Mouse (Mus musculus) stomach, postnatal 0 days (tissue): ENCODE results near the gene Pou3f3. TPM values are rescaled to one million over a fixed set of nuclear protein-coding genes. Genes with fewer than 3 reads are reported as not detected.

Experiments
- ATAC-seq: fragments of 200-750 bp; cut with Nextera tagmentation; 2 replicates; pipeline ENCODE4 v1.8.0; 2017; ENCODE audit not compliant: low FRiP score, low TSS enrichment
- DNase-seq: peaks from one replicate; pipeline ENCODE4 v3.0.0-alpha.2; 2016; ENCODE audit warnings: low spot score
- H3K27ac ChIP-seq: fragments of 300-500 bp; sonication (generic); replicated peaks from 2 replicates; pipeline ENCODE4 v1.5.1; 2014; ENCODE audit warnings: mild to moderate bottlenecking, control low read depth
- H3K27me3 ChIP-seq: fragments of 300-500 bp; sonication (generic); 2 replicates; pipeline ENCODE4 v1.6.1; 2014; ENCODE audit warnings: low read length; ENCODE audit not compliant: control insufficient read depth, insufficient read depth
- H3K36me3 ChIP-seq: fragments of 300-500 bp; sonication (generic); 2 replicates; pipeline ENCODE4 v1.6.1; 2014; ENCODE audit warnings: low read length, mixed read lengths; ENCODE audit not compliant: control insufficient read depth, insufficient read depth
- H3K4me1 ChIP-seq: fragments of 300-500 bp; sonication (generic); replicated peaks from 2 replicates; pipeline ENCODE4 v1.6.1; 2014; ENCODE audit warnings: antibody characterized with exemption; ENCODE audit not compliant: control insufficient read depth, insufficient read depth
- H3K4me2 ChIP-seq: fragments of 300-500 bp; sonication (generic); replicated peaks from 2 replicates; pipeline ENCODE4 v1.6.1; 2014; ENCODE audit warnings: low read depth, mild to moderate bottlenecking, control low read depth, moderate library complexity
- H3K4me3 ChIP-seq: fragments of 300-500 bp; sonication (generic); 2 replicates; pipeline ENCODE4 v1.5.1; 2014; ENCODE audit warnings: low read depth, low read length, control low read depth
- H3K9ac ChIP-seq: fragments of 300-500 bp; sonication (generic); 2 replicates; pipeline ENCODE4 v1.6.1; 2014; ENCODE audit warnings: mild to moderate bottlenecking, low read length, control low read depth, mixed read lengths
- H3K9me3 ChIP-seq: fragments of 300-500 bp; sonication (generic); 2 replicates; pipeline ENCODE4 v1.6.1; 2016; ENCODE audit warnings: low read length; ENCODE audit not compliant: control insufficient read depth
- CTCF ChIP-seq: IDR thresholded peaks from 2 replicates; pipeline ENCODE4 v1.5.1; 2016; ENCODE audit warnings: antibody characterized with exemption, low read depth, mild to moderate bottlenecking, moderate library complexity
- EP300 ChIP-seq: optimal IDR thresholded peaks from 2 replicates; pipeline ENCODE3; 2016; ENCODE audit warnings: antibody characterized with exemption
- WGBS: fragments of 180-500 bp; shearing (Covaris S2); extraction: QIAGEN DNeasy Blood & Tissue Kit; methylation state at CpG from one replicate; pipeline ENCODE4 v1.1.7; 2014; 5-methylcytosine and 5-hydroxymethylcytosine counted together
- polyA plus RNA-seq: library from polyadenylated mRNA; unstranded; fragments of >200 nt; fragmentation: Nextera tagmentation; extraction: Ambion mirVana; gene quantifications from 2 replicates; pipeline ENCODE4 v1.2.1, GENCODE M21; 2015

Gene Pou3f3
- polyA plus RNA-seq, 1 experiment from 2014 or later: not detected

DNA sequence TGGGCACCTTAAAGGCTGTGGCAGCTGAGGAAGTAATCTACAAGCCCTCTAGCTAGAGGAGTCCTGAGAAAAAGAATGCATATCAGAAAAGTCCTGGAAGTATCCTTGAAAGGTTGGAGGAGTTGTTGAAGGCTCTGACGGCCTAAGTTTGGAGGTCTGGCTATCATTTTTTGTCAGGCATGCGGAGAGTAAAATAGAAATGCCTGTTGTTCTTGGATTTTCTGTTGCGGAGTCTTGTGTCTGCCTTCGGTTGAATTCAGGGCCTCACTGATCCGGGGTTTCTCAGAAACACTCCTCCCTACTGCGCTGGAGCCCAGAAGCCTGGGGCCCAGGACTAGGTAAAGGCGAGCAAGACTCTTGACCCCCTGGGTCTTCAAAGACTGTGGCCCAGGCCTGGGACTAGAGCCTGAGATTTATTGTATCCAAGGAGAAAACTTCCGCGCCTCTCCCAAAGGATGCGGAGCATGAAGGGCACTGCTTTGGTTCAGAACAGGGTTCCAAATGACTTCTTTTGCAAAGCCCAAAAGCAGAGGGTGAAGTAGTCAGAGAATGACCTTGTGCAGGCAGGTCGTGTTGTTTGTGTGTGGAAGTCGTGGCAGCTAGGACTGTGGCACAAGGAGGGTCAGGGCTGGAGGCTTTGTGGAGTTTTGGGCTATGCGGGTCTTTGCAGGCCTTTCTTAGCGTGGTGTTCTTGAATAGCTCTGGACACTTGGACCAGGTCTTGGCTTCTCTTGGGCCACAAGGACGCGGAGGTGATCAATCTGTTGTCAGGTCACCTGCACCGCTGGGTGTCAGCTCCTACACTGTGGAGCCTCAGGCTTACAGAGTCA is 9.6 kb downstream of the Pou3f3 start:
- H3K9ac ChIP-seq: no peak overlapping the region
- no peak overlapping the region for H3K27ac ChIP-seq
- H3K9me3 ChIP-seq: no peaks in the 10 kb centered on the region
- no peaks in the 10 kb centered on the region for H3K36me3 ChIP-seq
- peaks cover 34% of the 10 kb centered on the region for H3K27me3 ChIP-seq
- no peak overlapping the region for H3K4me2 ChIP-seq
- WGBS: 12% methylated on average over 17 of the region's 17 CpGs
- no peak overlapping the region for H3K4me3 ChIP-seq
- H3K4me1 ChIP-seq: no peaks in the 10 kb centered on the region
- DNase-seq: no peak
- TF ChIP-seq CTCF (no peak), EP300 (no peak)
- no peak for ATAC-seq

DNA sequence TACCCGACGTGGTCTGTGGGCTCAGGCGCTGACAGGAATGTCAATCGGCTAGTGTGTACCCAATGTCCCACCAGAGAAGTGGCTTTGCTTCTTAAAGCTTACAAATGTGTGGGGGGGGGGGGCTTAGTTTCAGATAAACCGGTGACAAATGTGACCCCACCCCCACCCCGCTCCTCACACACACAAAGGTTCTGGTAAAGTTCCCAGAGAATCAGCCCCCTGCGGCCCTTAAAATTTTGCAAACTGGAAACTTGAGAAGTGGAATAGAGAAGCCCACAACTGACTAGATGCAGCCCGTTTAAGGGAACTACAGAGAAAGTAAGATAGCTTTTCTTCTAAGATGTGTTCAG is 10.2 kb downstream of the Pou3f3 start:
- DNase-seq (no peak), ATAC-seq (no peak)
- TF ChIP-seq CTCF (no peak), EP300 (no peak)

DNA sequence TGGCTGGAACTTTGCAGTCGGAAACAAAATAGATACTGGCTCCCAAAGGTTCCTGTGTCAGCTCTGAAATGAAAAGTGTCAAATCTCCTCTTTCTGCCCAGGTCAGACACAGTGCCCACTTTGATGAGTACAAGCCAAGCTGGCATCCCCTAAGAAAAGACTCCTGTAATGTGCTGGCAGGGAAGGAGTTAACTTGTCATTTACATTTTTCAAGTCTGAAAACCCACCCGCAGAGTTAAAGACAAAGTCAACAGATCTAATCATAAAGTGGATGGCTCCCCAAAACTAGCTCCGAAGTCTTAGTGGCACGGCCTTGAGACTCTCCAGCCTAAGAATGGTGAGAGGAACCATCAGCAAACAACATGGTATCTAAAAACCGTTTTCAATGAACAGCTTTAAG is 11.6 kb downstream of the Pou3f3 start:
- Histone ChIP-seq H3K27me3 (peaks cover 32% of the 10 kb centered on the region), H3K4me1 (no peaks in the 10 kb centered on the region), H3K4me2 (no peak overlapping the region), H3K4me3 (no peak overlapping the region), H3K27ac (no peak overlapping the region), H3K36me3 (no peaks in the 10 kb centered on the region), H3K9me3 (no peaks in the 10 kb centered on the region), H3K9ac (no peak overlapping the region)
- WGBS: 3% methylated on average over 5 of the region's 5 CpGs
- TF ChIP-seq EP300: no peak
- no peak for TF ChIP-seq CTCF
- no peak for ATAC-seq
- no peak for DNase-seq

More for the DNA sequence above, 10.2 kb downstream of the Pou3f3 start:
- no peaks in the 10 kb centered on the region for H3K9me3 ChIP-seq
- H3K4me2 ChIP-seq: no peak overlapping the region
- H3K36me3 ChIP-seq: no peaks in the 10 kb centered on the region
- H3K27me3 ChIP-seq: peaks cover 34% of the 10 kb centered on the region
- no peak overlapping the region for H3K9ac ChIP-seq
- no peak overlapping the region for H3K27ac ChIP-seq
- no peaks in the 10 kb centered on the region for H3K4me1 ChIP-seq
- WGBS: 9% methylated on average over 8 of the region's 8 CpGs
- H3K4me3 ChIP-seq: no peak overlapping the region

DNA sequence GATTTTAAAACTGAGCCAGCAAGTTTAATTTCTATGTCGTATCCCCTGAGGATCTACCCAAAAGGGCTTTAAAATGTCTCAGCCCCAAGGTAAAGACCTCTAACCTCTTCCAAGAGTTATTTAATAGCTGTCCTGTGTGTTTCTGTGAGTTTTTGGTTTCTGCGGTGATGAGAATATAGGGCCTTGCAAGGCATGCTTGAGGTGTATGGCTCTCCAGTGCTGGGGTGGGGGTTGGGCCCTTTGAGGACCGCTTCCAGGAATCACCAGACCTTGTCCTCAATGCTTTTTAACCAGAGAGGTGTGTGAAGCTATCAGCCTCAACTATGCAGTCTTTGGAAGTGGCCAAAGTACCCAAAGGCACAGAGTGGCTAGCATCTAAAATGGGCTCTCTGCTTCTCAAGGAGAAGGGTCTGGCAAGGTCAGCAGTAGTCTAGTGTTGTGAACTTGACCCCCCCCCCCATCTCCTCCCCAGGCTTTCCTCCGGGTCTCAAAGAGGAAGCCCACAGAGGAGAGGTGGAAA is 12.1 kb downstream of the Pou3f3 start:
- ATAC-seq: no peak
- Histone ChIP-seq H3K4me2 (no peak overlapping the region), H3K4me3 (no peak overlapping the region), H3K27ac (no peak overlapping the region), H3K9me3 (no peaks in the 10 kb centered on the region), H3K27me3 (peaks cover 32% of the 10 kb centered on the region), H3K4me1 (no peaks in the 10 kb centered on the region), H3K36me3 (no peaks in the 10 kb centered on the region), H3K9ac (no peak overlapping the region)
- TF ChIP-seq EP300 (no peak), CTCF (no peak)
- no peak for DNase-seq
- 10% methylated on average over 4 of the region's 4 CpGs for WGBS

DNA sequence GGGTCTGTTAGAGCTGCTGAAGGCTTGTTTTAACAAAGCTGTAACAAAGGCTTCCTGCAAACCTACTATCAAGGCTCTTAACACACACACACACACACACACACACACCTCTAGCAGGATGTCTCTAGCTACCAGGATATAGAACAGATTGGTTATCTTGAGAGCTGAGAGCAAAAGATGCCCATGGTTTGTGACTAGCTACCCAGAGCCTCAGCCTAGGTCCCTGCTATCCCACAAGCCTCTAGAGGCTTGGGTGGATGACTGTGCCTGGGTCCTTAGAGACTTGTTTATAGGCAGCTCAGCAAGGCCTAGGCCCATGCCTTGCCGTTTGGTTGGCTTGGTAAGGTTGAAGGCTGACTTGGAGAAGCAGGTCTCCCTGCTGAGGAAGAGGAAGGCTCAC is 13.5 kb downstream of the Pou3f3 start:
- ATAC-seq (no peak), DNase-seq (no peak)
- TF ChIP-seq EP300: no peak
- no peak for TF ChIP-seq CTCF
- Histone ChIP-seq H3K4me3 (no peak overlapping the region), H3K27ac (no peak overlapping the region), H3K4me1 (peaks cover 5% of the 10 kb centered on the region), H3K9ac (no peak overlapping the region), H3K36me3 (no peaks in the 10 kb centered on the region), H3K4me2 (no peak overlapping the region), H3K27me3 (peaks cover 27% of the 10 kb centered on the region), H3K9me3 (no peaks in the 10 kb centered on the region)
- WGBS: 25% methylated on average over 1 of the region's 1 CpGs

DNA sequence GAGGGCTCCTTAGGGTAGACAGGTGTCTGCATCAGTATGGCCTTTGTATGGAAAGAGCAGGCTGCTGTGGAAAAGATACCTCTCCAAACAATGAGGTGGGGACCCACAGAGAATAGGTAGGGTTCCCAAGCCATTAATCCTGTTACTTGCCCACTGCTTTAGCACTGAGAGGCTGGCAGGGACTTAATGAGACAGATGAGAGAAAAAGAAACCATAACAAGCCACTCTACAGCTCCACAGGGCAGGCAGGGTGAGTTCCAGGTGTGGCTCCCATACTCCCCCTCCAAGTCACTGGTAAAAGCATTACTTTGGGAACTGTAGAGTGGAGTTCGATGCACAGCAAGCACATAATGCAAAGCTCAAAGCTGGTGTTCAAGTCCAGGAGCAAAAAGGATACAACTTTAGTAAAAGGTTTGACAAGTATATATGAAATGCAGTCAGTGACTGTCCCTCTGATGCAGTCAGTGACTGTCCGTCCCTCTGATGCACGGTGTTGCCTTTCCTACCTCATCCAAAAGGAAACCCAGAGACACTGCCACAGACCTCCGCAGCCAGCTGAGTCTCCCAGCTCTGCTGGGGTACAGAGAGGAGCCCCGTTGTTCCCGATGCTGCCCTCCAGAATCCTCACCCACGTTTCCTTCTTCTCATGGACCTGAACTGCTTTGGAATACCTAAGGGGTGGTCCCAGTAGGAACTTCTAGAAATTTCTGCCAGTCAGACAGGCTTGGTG is 14.0 kb downstream of the Pou3f3 start:
- H3K4me2 ChIP-seq: no peak overlapping the region
- TF ChIP-seq CTCF (no peak), EP300 (no peak)
- DNase-seq (no peak), ATAC-seq (no peak)
- no peaks in the 10 kb centered on the region for H3K9me3 ChIP-seq
- H3K4me3 ChIP-seq: no peak overlapping the region
- no peak overlapping the region for H3K9ac ChIP-seq
- peaks cover 26% of the 10 kb centered on the region for H3K27me3 ChIP-seq
- H3K4me1 ChIP-seq: peaks cover 6% of the 10 kb centered on the region
- H3K36me3 ChIP-seq: no peaks in the 10 kb centered on the region
- H3K27ac ChIP-seq: no peak overlapping the region
- WGBS: 9% methylated on average over 7 of the region's 7 CpGs
